Mouse (Mus musculus): ENCODE measurements around the gene Gnptg.

The Gnptg gene

DNA sequence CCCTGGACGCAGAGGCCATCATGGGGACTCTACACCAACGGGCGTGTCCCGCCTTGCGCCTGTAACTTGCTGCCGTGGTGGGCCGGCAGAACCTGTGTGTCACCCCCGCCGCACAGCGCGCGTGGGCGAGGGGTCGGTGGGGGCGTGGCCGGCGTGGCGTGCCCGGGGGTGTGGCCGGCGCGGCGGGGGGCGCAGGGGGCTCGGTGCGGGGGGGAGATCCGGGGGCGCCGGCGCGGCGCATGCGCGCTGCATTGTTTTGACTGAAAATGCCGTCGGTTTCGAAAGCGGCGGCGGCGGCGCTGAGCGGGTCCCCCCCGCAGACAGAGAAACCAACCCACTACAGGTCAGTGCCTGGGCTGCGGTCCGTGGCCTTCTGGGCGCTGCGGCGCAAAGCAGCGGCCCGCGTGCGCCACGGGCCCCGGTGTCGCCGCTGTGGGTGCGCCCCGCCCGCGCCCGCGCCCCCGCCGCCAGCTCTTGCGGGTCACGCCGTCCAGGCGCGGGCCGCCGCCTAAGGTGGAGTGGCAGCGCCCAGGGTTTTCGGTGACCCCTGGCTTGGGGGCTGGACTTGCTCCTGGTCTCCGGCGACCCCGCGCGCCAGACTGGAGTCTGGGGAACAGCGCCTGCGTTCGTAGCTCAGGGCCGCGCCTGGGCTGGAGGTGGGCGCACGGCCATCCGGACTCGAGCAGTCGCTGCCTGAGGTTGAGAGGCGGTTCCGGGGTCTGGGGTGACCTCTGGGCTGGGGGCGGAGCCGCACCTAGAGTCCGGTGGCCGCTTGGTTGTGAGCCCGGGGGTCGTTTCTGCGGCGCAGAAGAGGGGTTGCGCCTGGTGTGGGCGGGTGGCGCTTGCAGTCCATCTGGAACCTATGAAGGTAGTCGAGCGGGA is 51.5 kb downstream of the Gnptg start, which contains the start of gene Unkl:
Unkl (plus strand) TSS at position 248 of the 882 bp plus-strand sequence.
- DNase-seq (ENCODE audit: low read depth): no peak

DNA sequence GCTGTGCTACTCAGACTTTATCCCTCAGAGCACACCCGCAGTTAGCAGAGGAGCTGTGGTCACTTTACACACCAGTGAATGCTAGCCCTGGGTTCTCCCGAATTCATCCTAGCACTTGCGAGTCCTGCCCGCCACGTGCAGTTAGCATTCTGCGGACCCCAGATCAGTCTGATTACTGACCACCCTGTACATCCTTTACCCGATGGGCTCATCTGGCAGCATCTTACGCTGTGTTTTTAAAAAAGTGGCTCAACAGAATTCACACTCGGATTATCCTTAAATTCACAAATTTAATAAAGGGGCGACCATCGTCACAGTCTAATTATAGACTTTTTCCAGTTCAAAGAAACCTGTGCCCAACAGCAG is 52.2 kb downstream of the Gnptg start:
- no peak for DNase-seq (ENCODE audit: low read depth)

- DNase-seq (ENCODE audit: low read depth): no peak
These were observed 55.0 kb downstream of the Gnptg start for GRCm38 (mm10) chr17:25184961-25185360.

DNA sequence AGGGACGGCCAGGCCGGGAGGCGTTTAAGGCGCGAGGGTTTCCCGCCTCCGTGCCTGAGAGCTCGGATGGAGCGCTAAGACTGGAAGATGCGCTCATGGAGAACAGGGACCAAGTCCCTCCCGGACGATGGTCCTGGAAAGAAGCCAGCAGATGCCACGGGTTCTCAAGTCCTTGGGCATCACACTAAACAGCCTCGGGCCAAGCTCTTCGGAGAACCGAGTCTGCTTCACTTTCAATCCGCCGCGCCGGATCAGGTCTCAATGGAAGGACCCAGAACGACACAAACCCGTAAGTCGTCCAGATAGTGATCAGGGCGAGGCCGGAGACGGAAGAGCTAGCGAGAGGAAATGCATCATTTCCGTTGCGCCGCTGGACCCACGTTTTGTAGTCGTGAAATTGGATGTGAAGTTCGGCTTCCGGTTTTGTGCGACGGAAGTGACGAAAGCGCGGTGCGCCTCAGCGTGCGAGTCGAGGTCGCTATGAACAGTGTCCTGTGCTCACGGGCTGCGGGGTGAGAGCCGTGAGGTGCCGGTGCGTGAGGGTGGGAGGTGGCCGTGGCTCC is 55.7 kb downstream of the Gnptg start, which contains the start of gene BC003965:
BC003965 (plus strand) TSS at position 426 of the 563 bp plus-strand sequence.
- DNase-seq (ENCODE audit: low read depth): peak; percentile 93
